Mouse (Mus musculus): ENCODE measurements around the gene Rybp. TPM values are rescaled to one million over a fixed set of nuclear protein-coding genes. Genes with fewer than 3 reads are reported as not detected.

The Rybp gene
- polyA plus RNA-seq, 1 experiment = 0.28 TPM

- Histone ChIP-seq H3K9me3 (ENCODE audit: control insufficient read depth, low read length) (no peaks in the 10 kb centered on the region), H3K4me1 (ENCODE audit: control insufficient read depth) (no peaks in the 10 kb centered on the region), H3K27me3 (ENCODE audit: control insufficient read depth) (peaks cover 26% of the 10 kb centered on the region), H3K4me3 (replicated peaks) (no peak overlapping the region), H3K36me3 (ENCODE audit: control insufficient read depth) (no peaks in the 10 kb centered on the region)
- TF ChIP-seq TAL1 (IDR thresholded peaks at IDR 0.05; ENCODE audit: low read length) (no peak), GATA1 (IDR thresholded peaks at IDR 0.05; ENCODE audit: low read length) (no peak)
Measured at GRCm38 (mm10) chr6:100206741-100207275, 80.5 kb downstream of the Rybp start.

GRCm38 (mm10) chr6:100206261-100206660 is 81.0 kb downstream of the Rybp start:
- H3K27me3 ChIP-seq (ENCODE audit: control insufficient read depth) = peaks cover 26% of the 10 kb centered on the region
- no peaks in the 10 kb centered on the region for H3K36me3 ChIP-seq (ENCODE audit: control insufficient read depth)
- H3K9me3 ChIP-seq (ENCODE audit: control insufficient read depth, low read length) = no peaks in the 10 kb centered on the region
- H3K4me3 ChIP-seq (replicated peaks) = no peak overlapping the region
- no peaks in the 10 kb centered on the region for H3K4me1 ChIP-seq (ENCODE audit: control insufficient read depth)
- TF ChIP-seq GATA1 (IDR thresholded peaks at IDR 0.05; ENCODE audit: low read length) = no peak
- TF ChIP-seq TAL1 (IDR thresholded peaks at IDR 0.05; ENCODE audit: low read length) = no peak

- Histone ChIP-seq H3K4me1 (ENCODE audit: control insufficient read depth) (no peaks in the 10 kb centered on the region), H3K9me3 (ENCODE audit: control insufficient read depth, low read length) (no peaks in the 10 kb centered on the region), H3K27me3 (ENCODE audit: control insufficient read depth) (peaks cover 26% of the 10 kb centered on the region), H3K36me3 (ENCODE audit: control insufficient read depth) (no peaks in the 10 kb centered on the region), H3K4me3 (replicated peaks) (no peak overlapping the region)
- TF ChIP-seq GATA1 (IDR thresholded peaks at IDR 0.05; ENCODE audit: low read length) (no peak), TAL1 (IDR thresholded peaks at IDR 0.05; ENCODE audit: low read length) (no peak)
Measured at GRCm38 (mm10) chr6:100204436-100204835, 82.8 kb downstream of the Rybp start.

- Histone ChIP-seq H3K4me1 (ENCODE audit: control insufficient read depth) (no peaks in the 10 kb centered on the region), H3K9me3 (ENCODE audit: control insufficient read depth, low read length) (no peaks in the 10 kb centered on the region), H3K27me3 (ENCODE audit: control insufficient read depth) (peaks cover 24% of the 10 kb centered on the region), H3K4me3 (replicated peaks) (no peak overlapping the region), H3K36me3 (ENCODE audit: control insufficient read depth) (no peaks in the 10 kb centered on the region)
- no peak for TF ChIP-seq TAL1 (IDR thresholded peaks at IDR 0.05; ENCODE audit: low read length)
- TF ChIP-seq GATA1 (IDR thresholded peaks at IDR 0.05; ENCODE audit: low read length) = no peak
Measured at GRCm38 (mm10) chr6:100203492-100203891, 83.8 kb downstream of the Rybp start.

DNA sequence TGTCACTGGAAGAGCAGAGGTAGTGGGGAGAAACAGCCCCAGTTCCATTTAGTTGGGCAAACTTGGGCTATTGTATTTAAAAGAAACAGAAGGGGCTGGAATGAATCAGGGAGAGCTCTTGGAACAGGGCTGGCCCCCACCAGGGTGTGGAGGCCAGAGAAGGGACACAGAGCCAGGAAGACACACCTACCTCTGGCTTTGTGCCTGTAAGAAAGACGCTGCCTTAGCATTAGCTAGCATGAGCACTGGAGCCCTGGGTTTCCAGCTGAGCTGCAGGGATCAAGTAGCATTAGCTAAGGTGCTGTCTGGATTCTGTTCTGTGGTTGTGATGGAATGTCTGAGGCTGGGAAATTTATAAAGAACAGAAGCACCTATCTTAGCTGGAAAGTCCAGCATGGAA is 85.2 kb downstream of the Rybp start:
- no peak for TF ChIP-seq TAL1 (IDR thresholded peaks at IDR 0.05; ENCODE audit: low read length)
- TF ChIP-seq GATA1 (IDR thresholded peaks at IDR 0.05; ENCODE audit: low read length) = no peak
- no peaks in the 10 kb centered on the region for H3K36me3 ChIP-seq (ENCODE audit: control insufficient read depth)
- peaks cover 14% of the 10 kb centered on the region for H3K27me3 ChIP-seq (ENCODE audit: control insufficient read depth)
- no peaks in the 10 kb centered on the region for H3K9me3 ChIP-seq (ENCODE audit: control insufficient read depth, low read length)
- no peak overlapping the region for H3K4me3 ChIP-seq (replicated peaks)
- H3K4me1 ChIP-seq (ENCODE audit: control insufficient read depth) = no peaks in the 10 kb centered on the region

DNA sequence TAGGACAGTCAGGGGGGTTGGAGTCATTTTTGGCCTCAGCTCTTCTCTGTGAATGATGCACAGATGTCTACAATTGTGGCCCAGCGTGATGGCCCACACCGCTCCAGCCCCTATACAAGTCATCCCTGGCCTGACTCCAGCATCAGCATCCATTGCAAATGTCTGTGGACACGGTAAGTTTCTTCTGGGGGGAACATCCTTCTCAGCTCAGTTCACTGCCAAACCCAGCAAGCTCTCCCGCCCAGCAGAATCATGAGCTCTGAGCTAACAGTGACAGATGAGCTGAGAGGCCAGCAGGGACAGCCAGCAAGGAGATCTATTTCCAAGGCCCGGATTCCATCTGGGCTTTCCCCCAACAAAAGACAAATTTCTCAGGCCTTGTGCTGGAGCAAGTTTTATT is 90.2 kb downstream of the Rybp start:
- no peaks in the 10 kb centered on the region for H3K9me3 ChIP-seq (ENCODE audit: control insufficient read depth, low read length)
- H3K27me3 ChIP-seq (ENCODE audit: control insufficient read depth) = no peaks in the 10 kb centered on the region
- H3K4me3 ChIP-seq (replicated peaks) = no peak overlapping the region
- no peaks in the 10 kb centered on the region for H3K4me1 ChIP-seq (ENCODE audit: control insufficient read depth)
- H3K36me3 ChIP-seq (ENCODE audit: control insufficient read depth) = no peaks in the 10 kb centered on the region
- TF ChIP-seq GATA1 (IDR thresholded peaks at IDR 0.05; ENCODE audit: low read length) (no peak), TAL1 (IDR thresholded peaks at IDR 0.05; ENCODE audit: low read length) (no peak)

DNA sequence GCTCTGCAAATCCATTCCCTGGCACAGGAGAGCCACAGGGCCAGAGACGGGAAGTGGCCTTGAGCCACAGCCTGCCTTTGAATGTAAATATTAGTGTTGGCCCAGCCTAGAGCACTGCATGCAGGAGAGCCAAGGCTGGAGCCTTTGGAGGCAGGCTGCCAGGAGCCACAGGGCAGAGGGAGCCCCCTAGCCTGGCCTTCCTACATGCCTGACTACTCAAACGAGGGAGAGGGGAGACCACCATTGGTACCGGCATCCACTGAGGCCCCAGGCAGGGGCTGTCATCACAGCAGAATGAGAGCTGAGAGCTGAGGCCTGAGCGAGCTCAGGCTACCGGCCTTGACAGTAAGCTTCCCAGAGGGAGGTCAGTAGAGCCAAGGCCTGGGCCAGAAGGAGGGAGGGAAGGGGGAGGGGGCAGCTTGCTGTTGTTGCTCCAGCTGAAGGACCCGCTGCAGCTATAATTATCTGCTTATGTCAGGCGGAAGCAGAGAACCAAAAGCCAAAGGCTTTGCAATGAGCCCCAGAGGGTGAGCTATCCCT is 91.3 kb downstream of the Rybp start:
- Histone ChIP-seq H3K27me3 (ENCODE audit: control insufficient read depth) (no peaks in the 10 kb centered on the region), H3K36me3 (ENCODE audit: control insufficient read depth) (no peaks in the 10 kb centered on the region), H3K4me1 (ENCODE audit: control insufficient read depth) (no peaks in the 10 kb centered on the region; the same call in 1 of the 2 replicates), H3K4me3 (replicated peaks) (no peak overlapping the region), H3K9me3 (ENCODE audit: control insufficient read depth, low read length) (no peaks in the 10 kb centered on the region)
- TF ChIP-seq TAL1 (IDR thresholded peaks at IDR 0.05; ENCODE audit: low read length) (no peak), GATA1 (IDR thresholded peaks at IDR 0.05; ENCODE audit: low read length) (no peak)

- TF ChIP-seq TAL1 (IDR thresholded peaks at IDR 0.05; ENCODE audit: low read length) (no peak), GATA1 (IDR thresholded peaks at IDR 0.05; ENCODE audit: low read length) (no peak)
- Histone ChIP-seq H3K36me3 (ENCODE audit: control insufficient read depth) (no peaks in the 10 kb centered on the region), H3K4me1 (ENCODE audit: control insufficient read depth) (peaks cover 4% of the 10 kb centered on the region), H3K4me3 (replicated peaks) (no peak overlapping the region), H3K27me3 (ENCODE audit: control insufficient read depth) (peaks cover 3% of the 10 kb centered on the region), H3K9me3 (ENCODE audit: control insufficient read depth, low read length) (no peaks in the 10 kb centered on the region)
Measured at GRCm38 (mm10) chr6:100195091-100195490, 92.2 kb downstream of the Rybp start.

DNA sequence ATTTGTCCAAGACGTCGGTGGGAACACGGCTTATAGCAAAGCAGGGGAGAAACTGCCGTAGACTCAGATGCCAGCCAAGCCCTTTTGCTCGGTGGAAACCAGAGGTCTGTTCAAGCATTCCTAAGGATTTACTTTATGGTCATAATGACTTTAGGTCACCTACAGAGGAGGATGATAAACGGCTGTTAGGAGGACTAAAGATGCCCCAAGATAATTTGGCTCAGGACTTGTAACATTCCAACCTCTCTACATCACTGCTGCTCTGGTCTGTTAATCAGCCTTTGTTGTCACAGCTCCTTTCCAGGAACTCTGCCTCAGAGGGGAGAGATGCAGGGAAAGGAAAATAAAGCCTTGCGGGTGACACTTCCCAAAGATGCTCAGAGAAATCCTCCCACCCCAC is 93.5 kb downstream of the Rybp start:
- no peak for TF ChIP-seq TAL1 (IDR thresholded peaks at IDR 0.05; ENCODE audit: low read length)
- TF ChIP-seq GATA1 (IDR thresholded peaks at IDR 0.05; ENCODE audit: low read length) = no peak
- no peak overlapping the region for H3K4me3 ChIP-seq (replicated peaks)
- peaks cover 17% of the 10 kb centered on the region for H3K4me1 ChIP-seq (ENCODE audit: control insufficient read depth)
- H3K36me3 ChIP-seq (ENCODE audit: control insufficient read depth) = no peaks in the 10 kb centered on the region
- no peaks in the 10 kb centered on the region for H3K9me3 ChIP-seq (ENCODE audit: control insufficient read depth, low read length)
- H3K27me3 ChIP-seq (ENCODE audit: control insufficient read depth) = peaks cover 4% of the 10 kb centered on the region
